Mouse (Mus musculus): ENCODE results near the gene Aplp2.

- TF ChIP-seq CTCF (IDR thresholded peaks at IDR 0.05; ENCODE audit: extremely low read depth, insufficient read depth, low read length), result no peak
- TF ChIP-seq POLR2A (IDR thresholded peaks at IDR 0.05; ENCODE audit: extremely low read depth, insufficient read depth, low read length), result no peak
Observed at GRCm38 (mm10) chr9:31203068-31203467, 8.5 kb downstream of the Aplp2 start.
